Mouse (Mus musculus) inflammation-experienced regulatory T-cells, adult 16 weeks (primary cell): ENCODE measurements around the gene Gm13023. TPM values are rescaled to one million over a fixed set of nuclear protein-coding genes. Genes with fewer than 3 reads are reported as not detected.

Experiments used
- polyA plus RNA-seq: library from polyadenylated mRNA; unstranded; fragments of 100-300 nt; shearing (Covaris generic); gene quantifications from one replicate; pipeline ENCODE4 v1.2.1, GENCODE M21; 2017

Gm13023 gene
- not detected for polyA plus RNA-seq

DNA sequence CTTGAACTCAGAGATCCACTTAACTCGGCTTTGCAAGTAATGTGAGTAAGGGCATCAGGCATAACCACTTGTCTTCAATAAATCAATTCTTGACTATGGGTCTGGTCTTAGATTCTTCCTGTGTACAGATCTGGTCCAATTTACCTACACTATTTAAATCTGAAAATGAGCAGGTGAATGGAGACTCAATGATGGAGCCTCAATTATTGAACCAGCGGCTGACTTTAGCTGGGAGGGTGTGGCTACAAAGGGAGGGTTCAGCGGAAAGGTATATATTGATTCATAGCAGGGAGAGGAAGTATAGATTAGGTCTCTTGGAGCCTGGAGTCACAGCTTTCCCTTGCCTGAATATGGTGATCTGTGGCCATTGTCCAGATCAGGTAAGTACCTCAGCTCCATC lies at the start of gene Gm13023:
TSS of gene Gm13023 (plus strand) at position 301 of the 400 bp plus-strand sequence.

DNA sequence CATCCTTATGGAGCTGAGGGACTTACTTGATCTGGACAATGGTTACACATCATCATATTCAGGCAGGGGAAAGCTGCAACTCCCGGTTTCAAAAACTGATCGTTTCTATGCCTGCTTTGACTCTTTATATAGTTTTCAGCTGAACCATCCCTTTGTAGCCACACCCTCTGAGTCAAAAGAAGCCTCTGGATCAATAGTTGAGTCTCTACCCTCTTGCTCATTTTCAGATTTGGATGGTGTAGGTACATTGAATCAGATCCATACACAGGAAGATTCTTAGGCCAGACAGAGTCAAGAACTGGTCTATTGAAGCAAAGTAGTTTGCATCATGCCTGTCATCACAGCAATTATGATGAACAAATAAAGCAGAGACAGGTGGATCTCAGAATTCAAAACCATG lies 26.8 kb downstream of the Gm13023 start, which contains the start of gene Gm13084:
TSS of gene Gm13084 (minus strand) at position 101 of the 400 bp plus-strand sequence.

Other genes with a start within 250 kb of the Gm13023 start
- not detected for gene BC080695, start 237.7 kb upstream of the Gm13023 start, polyA plus RNA-seq
- gene Gm13057, start 237.6 kb upstream of the Gm13023 start, polyA plus RNA-seq = not detected
- not detected for gene Gm13083, start 174.3 kb upstream of the Gm13023 start, polyA plus RNA-seq
- gene Gm13088, start 132.1 kb upstream of the Gm13023 start, polyA plus RNA-seq = not detected
- gene Gm13089, start 86.6 kb upstream of the Gm13023 start, polyA plus RNA-seq = not detected
- gene Gm13078, start 69.9 kb upstream of the Gm13023 start, polyA plus RNA-seq = not detected
- not detected for gene Gm13084, start 26.7 kb downstream of the Gm13023 start, polyA plus RNA-seq
- not detected for gene Gm13103, start 57.1 kb downstream of the Gm13023 start, polyA plus RNA-seq
- not detected for gene Pramef6, start 111.0 kb downstream of the Gm13023 start, polyA plus RNA-seq
- gene Pramef25, start 161.7 kb downstream of the Gm13023 start, polyA plus RNA-seq = not detected
- not detected for gene Gm13101, start 177.6 kb downstream of the Gm13023 start, polyA plus RNA-seq
- gene Pramef17, start 205.0 kb downstream of the Gm13023 start, polyA plus RNA-seq = not detected